Mouse (Mus musculus) stomach, embryonic 14.5 days (tissue): Measurements from ENCODE around the gene Dkkl1. TPM values are rescaled to one million over a fixed set of nuclear protein-coding genes. Genes with fewer than 3 reads are reported as not detected.

ENCODE experiments used
- ATAC-seq: fragments of 200-750 bp; cut with Nextera tagmentation; 2 replicates; pipeline ENCODE4 v1.8.0; 2017; ENCODE audit warnings: low read depth, moderate TSS enrichment; ENCODE audit not compliant: insufficient number of reproducible peaks, insufficient read depth, low FRiP score
- H3K27ac ChIP-seq: fragments of 300-500 bp; sonication (generic); 2 replicates; pipeline ENCODE4 v1.5.1; 2014; ENCODE audit warnings: mild to moderate bottlenecking, low read length, moderate library complexity, mixed read lengths
- H3K27me3 ChIP-seq: fragments of 300-500 bp; sonication (generic); 2 replicates; pipeline ENCODE4 v1.6.1; 2014; ENCODE audit warnings: low read length, control low read depth, mixed read lengths; ENCODE audit not compliant: control insufficient read depth, insufficient read depth
- H3K36me3 ChIP-seq: fragments of 300-500 bp; sonication (generic); 2 replicates; pipeline ENCODE4 v1.6.1; 2014; ENCODE audit warnings: mild to moderate bottlenecking, control low read depth, low read length, moderate library complexity, mixed read lengths; ENCODE audit not compliant: control insufficient read depth, insufficient read depth
- H3K4me1 ChIP-seq: fragments of 300-500 bp; sonication (generic); 2 replicates; pipeline ENCODE4 v1.6.1; 2014; ENCODE audit warnings: low read length, control low read depth, mixed read lengths; ENCODE audit not compliant: control insufficient read depth, insufficient read depth
- H3K4me2 ChIP-seq: fragments of 300-500 bp; sonication (generic); replicated peaks from 2 replicates; pipeline ENCODE4 v1.6.1; 2014; ENCODE audit warnings: low read depth, low read length, control low read depth
- H3K4me3 ChIP-seq: fragments of 300-500 bp; sonication (generic); 2 replicates; pipeline ENCODE4 v1.5.1; 2014; ENCODE audit warnings: low read depth, low read length, control low read depth
- H3K9ac ChIP-seq: fragments of 300-500 bp; sonication (generic); replicated peaks from 2 replicates; pipeline ENCODE4 v1.6.1; 2014; ENCODE audit warnings: low read depth, mild to moderate bottlenecking, control low read depth, low read length, moderate library complexity, mixed read lengths
- H3K9me3 ChIP-seq: fragments of 300-500 bp; sonication (generic); 2 replicates; pipeline ENCODE4 v1.6.1; 2016; ENCODE audit warnings: low read depth, low read length, control low read depth; ENCODE audit not compliant: control insufficient read depth
- WGBS: fragments of 180-500 bp; shearing (Covaris S2); extraction: QIAGEN DNeasy Blood & Tissue Kit; methylation state at CpG from one replicate; pipeline ENCODE4 v1.1.7; 2014; 5-methylcytosine and 5-hydroxymethylcytosine counted together
- polyA plus RNA-seq: library from polyadenylated mRNA; unstranded; fragments of >200 nt; fragmentation: Nextera tagmentation; extraction: Ambion mirVana; gene quantifications from 2 replicates; pipeline ENCODE4 v1.2.1, GENCODE M21; 2014

The Dkkl1 gene
- polyA plus RNA-seq, 1 experiment from 2014 or later: 0.45 TPM

- Histone ChIP-seq H3K27me3 (peaks cover 63% of the 10 kb centered on the region), H3K9me3 (peaks cover 7% of the 10 kb centered on the region), H3K36me3 (peaks cover 6% of the 10 kb centered on the region), H3K9ac (no peak overlapping the region), H3K4me1 (peaks cover 4% of the 10 kb centered on the region; the same call in 1 of the 2 replicates), H3K4me2 (no peak overlapping the region), H3K4me3 (no peak overlapping the region), H3K27ac (no peak overlapping the region)
- ATAC-seq: no peak
- WGBS: 73% methylated on average over 5 of the region's 5 CpGs
Measured at GRCm38 (mm10) chr7:45164833-45165232, 47.1 kb downstream of the Dkkl1 start.

- peak within 1 kb of the TSS; percentile 35 for H3K4me3 ChIP-seq
- 1% methylated on average over 32 of the region's 41 CpGs for WGBS
- peaks cover 4% of the 10 kb centered on the region; the same call in 1 of the 2 replicates for H3K4me1 ChIP-seq
- H3K27me3 ChIP-seq: peaks cover 54% of the 10 kb centered on the region
- ATAC-seq: no peak
- H3K36me3 ChIP-seq: peaks cover 10% of the 10 kb centered on the region
- H3K9ac ChIP-seq: 0 out of 2 replicates have a peak within 1 kb of the TSS, but pooled peaks have one; percentile 22
- H3K4me2 ChIP-seq: peak within 1 kb of the TSS; percentile 70
- H3K9me3 ChIP-seq: no peaks in the 10 kb centered on the region
- no peak within 1 kb of the TSS for H3K27ac ChIP-seq
Measured at GRCm38 (mm10) chr7:45163735-45164490, 48.0 kb downstream of the Dkkl1 start, which contains the start of gene Slc17a7. TSS of gene Slc17a7 (plus strand) at chr7:45163949.

DNA sequence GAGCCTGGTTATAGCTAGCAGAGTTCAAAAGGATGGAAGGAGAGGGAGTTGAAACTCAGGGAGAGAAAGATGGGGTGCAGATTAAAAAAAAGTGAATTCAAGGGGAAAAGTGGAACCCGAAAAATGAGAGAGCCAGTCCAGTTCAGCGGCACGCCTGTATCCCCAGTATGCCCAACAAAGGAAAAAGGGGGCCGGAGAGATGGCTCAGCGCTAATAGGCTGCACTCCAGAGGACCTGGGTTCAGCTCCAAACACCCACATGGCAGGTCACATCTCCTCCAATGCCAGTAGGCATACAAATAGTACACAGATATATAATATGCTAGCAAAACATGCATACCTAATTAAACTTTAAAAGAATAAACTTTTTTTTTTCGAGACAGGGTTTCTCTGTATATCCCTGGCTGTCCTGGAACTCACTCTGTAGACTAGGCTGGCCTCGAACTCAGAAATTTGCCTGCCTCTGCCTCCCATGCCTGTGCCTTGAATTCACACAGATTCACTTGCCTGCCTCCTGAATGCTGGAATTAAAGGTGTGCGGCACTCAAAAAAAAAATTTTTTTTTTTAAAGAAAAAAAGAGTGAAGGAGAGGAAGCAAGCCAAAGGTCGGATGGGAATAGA lies 48.8 kb downstream of the Dkkl1 start:
- no peaks in the 10 kb centered on the region for H3K9me3 ChIP-seq
- peaks cover 10% of the 10 kb centered on the region for H3K36me3 ChIP-seq
- no peak overlapping the region for H3K27ac ChIP-seq
- peaks cover 4% of the 10 kb centered on the region; the same call in 1 of the 2 replicates for H3K4me1 ChIP-seq
- 74% methylated on average over 9 of the region's 9 CpGs for WGBS
- peaks cover 47% of the 10 kb centered on the region for H3K27me3 ChIP-seq
- H3K4me3 ChIP-seq: no peak overlapping the region
- H3K9ac ChIP-seq: no peak overlapping the region
- no peak overlapping the region for H3K4me2 ChIP-seq
- ATAC-seq: no peak

GRCm38 (mm10) chr7:45162551-45162950 lies 49.4 kb downstream of the Dkkl1 start:
- ATAC-seq: no peak; the same call in 1 of the 2 replicates
- peaks cover 15% of the 10 kb centered on the region for H3K36me3 ChIP-seq

DNA sequence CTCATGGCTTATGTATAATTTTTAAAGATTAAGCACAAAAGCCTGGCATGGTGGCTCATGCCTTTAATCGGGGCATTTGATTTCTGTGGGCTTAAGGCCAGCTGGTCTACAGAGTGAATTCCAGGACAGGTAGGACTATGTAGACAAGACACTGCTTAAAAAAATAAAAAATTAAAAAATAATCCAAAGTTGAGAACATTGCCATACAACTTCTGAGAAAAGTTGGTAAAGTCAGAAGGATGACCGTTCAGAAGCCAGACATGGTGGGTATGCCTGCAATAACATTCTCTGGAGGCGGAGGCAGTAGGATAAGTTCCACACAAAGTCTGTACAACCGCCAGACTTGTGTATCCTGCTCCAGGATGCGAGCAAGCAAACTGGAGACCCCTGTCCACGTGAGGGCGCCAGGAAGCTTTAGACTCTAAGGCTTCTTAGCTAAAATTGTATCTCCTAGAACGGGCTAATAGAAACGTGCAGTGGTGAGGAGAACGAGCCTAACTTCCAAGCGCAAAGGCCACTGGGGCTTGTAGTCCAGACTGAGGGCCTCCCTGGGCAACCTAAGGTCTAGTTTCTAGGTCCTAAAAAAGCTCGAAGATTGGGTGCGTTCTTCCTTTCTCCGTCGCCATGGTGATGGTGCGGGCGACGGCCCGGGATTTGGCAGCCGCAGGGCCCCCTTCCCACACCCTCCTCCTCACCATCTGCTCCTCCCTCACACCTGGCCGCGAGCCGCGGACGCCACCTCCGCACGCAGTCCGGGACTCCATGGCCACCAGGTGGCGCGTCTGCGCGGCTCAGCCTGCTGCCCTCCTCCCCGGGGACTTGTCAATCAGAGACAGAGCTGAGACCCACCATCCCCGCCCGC lies 50.1 kb downstream of the Dkkl1 start:
- H3K9me3 ChIP-seq: no peaks in the 10 kb centered on the region
- WGBS: 3% methylated on average over 35 of the region's 35 CpGs
- H3K27ac ChIP-seq: no peak overlapping the region; the same call in 1 of the 2 replicates
- peak overlapping the region; percentile 70 for H3K4me2 ChIP-seq
- H3K4me1 ChIP-seq: peaks cover 4% of the 10 kb centered on the region; the same call in 1 of the 2 replicates
- H3K9ac ChIP-seq: no peak overlapping the region
- H3K36me3 ChIP-seq: peaks cover 15% of the 10 kb centered on the region
- peaks cover 35% of the 10 kb centered on the region for H3K27me3 ChIP-seq
- peak overlapping the region; percentile 34 for H3K4me3 ChIP-seq
- ATAC-seq: peak; percentile 86

More at GRCm38 (mm10) chr7:45162551-45162950, 49.4 kb downstream of the Dkkl1 start:
- Histone ChIP-seq H3K4me2 (peak overlapping the region; percentile 70), H3K9me3 (no peaks in the 10 kb centered on the region), H3K9ac (no peak overlapping the region), H3K27me3 (peaks cover 42% of the 10 kb centered on the region), H3K4me3 (peak overlapping the region; percentile 34), H3K4me1 (peaks cover 4% of the 10 kb centered on the region; the same call in 1 of the 2 replicates), H3K27ac (no peak overlapping the region)
- 30% methylated on average over 6 of the region's 6 CpGs for WGBS

- no peak for ATAC-seq
- peaks cover 4% of the 10 kb centered on the region; the same call in 1 of the 2 replicates for H3K4me1 ChIP-seq
- H3K4me3 ChIP-seq: no peak overlapping the region
- no peaks in the 10 kb centered on the region for H3K9me3 ChIP-seq
- H3K4me2 ChIP-seq: no peak overlapping the region
- WGBS: 84% methylated on average over 3 of the region's 3 CpGs
- no peak overlapping the region for H3K27ac ChIP-seq
- no peak overlapping the region for H3K9ac ChIP-seq
- H3K27me3 ChIP-seq: peaks cover 27% of the 10 kb centered on the region
- H3K36me3 ChIP-seq: peaks cover 18% of the 10 kb centered on the region
Measured at GRCm38 (mm10) chr7:45160866-45161265, 51.1 kb downstream of the Dkkl1 start.

- Histone ChIP-seq H3K4me2 (no peak overlapping the region), H3K27ac (no peak overlapping the region), H3K36me3 (peaks cover 18% of the 10 kb centered on the region), H3K27me3 (peaks cover 22% of the 10 kb centered on the region), H3K9me3 (no peaks in the 10 kb centered on the region), H3K4me1 (peaks cover 4% of the 10 kb centered on the region; the same call in 1 of the 2 replicates), H3K4me3 (no peak overlapping the region), H3K9ac (no peak overlapping the region)
- WGBS: 88% methylated on average over 6 of the region's 6 CpGs
- no peak for ATAC-seq
Measured at GRCm38 (mm10) chr7:45160316-45160800, 51.6 kb downstream of the Dkkl1 start.

- no peak overlapping the region for H3K27ac ChIP-seq
- H3K4me2 ChIP-seq: no peak overlapping the region
- ATAC-seq: no peak
- no peak overlapping the region for H3K9ac ChIP-seq
- no peak overlapping the region for H3K4me3 ChIP-seq
- H3K27me3 ChIP-seq: peaks cover 9% of the 10 kb centered on the region
- peaks cover 18% of the 10 kb centered on the region for H3K36me3 ChIP-seq
- peaks cover 8% of the 10 kb centered on the region; the same call in 1 of the 2 replicates for H3K4me1 ChIP-seq
- WGBS: 90% methylated on average over 6 of the region's 6 CpGs
- H3K9me3 ChIP-seq: no peaks in the 10 kb centered on the region
Measured at GRCm38 (mm10) chr7:45158991-45159390, 53.0 kb downstream of the Dkkl1 start.
